Mouse (Mus musculus): ENCODE data around the gene Wnt11.
A peak's percentile ranks its signal among the peaks of the same experiment; 100 is the strongest.

Gene Wnt11

DNA sequence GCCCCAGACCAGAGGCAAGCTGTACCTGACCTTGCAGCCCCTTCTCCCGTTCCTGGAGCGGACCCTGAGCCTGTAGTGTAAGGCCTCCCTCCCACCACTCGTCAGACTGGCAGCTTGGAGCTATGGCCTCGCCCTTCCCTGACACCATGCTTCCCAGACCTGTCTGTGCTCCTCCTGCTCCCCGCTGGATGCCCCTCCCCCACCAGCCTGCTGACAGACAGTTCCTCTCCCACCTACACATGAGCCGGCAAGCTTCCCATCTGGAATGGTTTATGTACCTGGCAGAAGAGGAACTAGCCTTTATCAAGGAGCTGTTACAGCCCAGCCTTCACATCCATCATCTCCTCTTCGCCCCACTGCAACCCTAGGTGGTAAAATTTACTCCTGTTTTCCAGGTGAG is 6.0 kb upstream of the Wnt11 start:
- DNase-seq (ENCODE audit: low spot score) = no peak

DNA sequence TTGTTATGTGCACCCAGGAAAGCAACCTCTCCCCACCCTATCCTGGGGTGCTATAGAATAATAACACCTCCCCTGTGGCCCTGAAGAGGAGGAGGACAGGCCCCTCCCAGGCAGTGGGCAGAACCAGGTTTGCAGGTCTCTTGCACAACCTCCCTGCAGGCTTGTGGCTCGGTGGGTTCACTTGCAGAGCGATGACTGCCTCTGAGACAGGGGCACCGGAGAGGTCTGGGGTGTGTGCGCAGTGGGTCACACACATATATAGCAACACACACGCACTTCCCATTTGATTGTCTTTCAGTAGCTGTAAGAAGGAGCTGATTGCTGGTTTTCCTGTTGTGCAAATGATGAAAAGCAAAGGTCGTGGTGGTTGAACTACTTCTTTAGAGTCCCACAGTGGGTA is 3.6 kb upstream of the Wnt11 start:
- no peak for DNase-seq (ENCODE audit: low spot score)

DNA sequence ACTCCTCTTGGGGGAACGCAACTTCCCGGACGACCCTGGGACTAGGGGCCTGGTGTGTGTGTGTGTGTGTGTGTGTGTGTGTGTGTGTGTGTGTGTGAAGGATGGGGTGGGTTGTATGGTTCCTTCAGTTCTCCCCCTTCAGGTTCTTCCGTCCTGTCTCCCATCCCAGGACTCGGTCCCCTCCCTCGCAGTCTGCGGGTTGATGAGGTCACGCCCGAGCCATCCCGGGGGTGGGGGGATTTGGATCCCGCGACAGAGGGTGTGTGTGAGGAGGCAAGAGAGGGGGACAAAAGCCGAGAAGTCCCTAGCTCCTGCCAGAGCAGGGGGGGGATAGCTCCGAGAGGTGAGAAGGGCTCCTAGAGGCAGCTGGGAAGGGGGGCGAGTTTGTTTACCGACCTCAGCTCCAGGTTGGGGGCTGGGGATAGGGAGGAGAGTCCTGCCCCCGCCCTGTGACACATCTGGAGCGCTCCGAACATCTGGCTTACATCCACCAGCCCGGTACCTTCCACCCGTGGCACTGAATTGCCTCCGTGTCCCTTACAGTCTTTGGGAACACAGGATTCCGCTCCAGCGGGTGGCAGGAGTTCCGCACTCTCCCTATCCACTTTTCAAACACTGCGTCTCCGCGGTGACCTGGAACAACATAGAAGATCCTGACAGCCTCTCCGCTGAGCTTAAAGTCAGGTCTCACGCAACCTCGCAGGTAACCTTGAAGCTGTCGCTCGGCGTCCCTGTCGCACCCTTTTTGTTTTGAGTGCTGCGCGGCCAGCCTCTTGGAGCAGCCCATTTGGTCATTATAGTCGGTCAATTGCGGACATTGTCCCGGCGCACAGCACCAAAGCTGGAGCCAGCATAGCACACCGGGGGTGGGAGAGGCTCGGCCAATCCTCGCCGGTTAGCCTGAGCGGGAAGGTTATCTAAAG is 868 bp downstream of the Wnt11 start:
- DNase-seq (ENCODE audit: low spot score) = no peak

DNA sequence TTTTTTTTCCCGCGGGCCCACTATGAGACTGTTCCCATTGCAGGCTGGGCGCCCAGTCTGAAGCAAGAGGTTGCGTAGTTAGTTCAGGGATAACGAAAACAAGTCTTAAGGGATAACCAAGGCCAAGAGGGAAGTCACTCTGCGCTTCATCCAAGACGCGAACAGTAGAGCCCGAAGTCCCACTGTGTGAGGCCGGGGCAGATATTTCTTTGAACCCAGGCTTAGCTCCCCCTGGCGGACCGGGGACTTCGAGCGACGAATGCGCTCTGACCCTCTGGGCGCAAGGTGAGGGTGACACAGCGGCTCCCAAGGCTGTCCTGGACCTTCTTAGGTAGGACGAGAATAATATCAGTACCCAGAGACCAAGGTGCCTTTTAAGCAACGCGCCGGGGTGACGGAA is 1.7 kb downstream of the Wnt11 start:
- DNase-seq (ENCODE audit: low spot score) = peak; percentile 71

DNA sequence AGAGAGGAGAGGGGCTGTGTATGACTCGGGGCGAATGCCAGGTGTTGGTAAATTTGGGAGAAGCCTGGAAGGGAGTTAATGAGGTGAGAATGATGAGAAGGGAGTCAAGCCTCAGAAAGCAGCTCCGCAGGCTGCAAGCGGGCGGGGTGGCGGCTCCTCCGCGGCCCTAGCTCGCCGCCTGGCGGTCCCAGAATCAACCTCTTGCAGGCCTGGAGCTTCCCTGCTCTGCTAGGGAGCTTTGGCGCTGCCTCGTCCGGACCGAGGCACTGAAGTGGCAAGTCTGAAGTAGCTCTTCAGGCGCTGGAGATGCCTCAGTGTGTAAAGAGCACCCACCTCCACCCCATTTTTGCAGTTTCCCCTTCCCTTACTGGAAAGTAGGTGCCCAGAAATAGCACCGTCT is 3.0 kb downstream of the Wnt11 start:
- peak; percentile 87 for DNase-seq (ENCODE audit: low spot score)

DNA sequence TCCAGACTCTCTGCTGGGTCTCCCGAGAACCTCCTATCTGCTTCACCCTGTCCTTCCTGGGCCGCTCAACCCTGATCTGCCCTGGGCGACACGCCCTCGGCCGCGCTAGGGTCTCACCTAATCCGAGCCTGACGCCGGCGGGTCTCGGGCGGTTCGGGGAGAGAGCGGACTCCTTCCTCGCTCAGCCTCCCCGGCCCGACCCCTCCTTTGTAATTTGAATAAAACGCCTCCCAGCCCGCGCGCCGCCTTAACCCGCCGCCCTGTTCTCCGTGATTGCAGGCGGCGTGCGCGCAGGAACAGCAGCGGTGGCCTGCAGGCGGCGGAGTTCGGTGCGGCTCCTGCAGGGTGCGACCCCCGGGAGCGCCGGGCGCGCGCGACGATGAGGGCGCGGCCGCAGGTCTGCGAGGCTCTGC is 3.8 kb downstream of the Wnt11 start:
- no peak for DNase-seq (ENCODE audit: low spot score)

DNA sequence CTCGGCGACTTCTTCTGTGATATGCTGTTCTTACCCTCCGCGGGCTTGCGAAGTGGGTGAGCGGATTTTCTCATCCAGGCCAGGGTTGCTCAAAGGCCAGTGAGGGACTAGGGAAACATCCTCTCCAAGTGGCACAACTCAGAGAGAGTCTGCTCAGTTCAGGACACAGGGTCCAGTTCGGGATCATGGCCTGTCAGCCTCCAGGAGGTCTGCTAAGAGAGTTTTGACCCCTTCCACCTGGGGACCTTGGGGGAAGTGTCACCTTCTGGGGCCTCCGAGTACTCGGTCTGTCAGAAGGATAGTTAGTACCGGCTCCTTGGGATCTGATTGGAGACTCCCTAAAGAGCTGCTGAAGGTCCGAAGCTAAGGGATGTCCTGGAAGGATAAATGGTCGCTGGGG is 4.4 kb downstream of the Wnt11 start:
- no peak for DNase-seq (ENCODE audit: low spot score)

DNA sequence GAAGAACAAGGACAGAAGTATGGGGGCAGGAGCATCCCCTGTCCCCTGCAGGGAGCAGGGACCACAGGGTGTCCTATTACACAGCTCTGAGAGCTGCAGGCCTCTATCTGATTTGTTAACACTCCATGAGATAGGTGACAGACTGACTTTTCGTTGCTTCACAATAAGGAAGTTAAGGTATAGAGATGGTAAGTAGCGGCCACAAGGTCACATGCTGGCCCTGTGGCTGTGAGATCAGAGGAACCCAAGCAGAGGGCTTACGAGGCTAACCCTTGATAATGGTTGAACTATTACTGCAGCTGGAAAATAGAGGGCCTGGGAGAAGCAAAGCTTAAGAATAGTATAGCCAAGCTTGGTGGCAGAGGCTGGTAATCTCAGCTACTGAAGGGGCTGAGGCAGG is 5.9 kb downstream of the Wnt11 start:
- no peak for DNase-seq (ENCODE audit: low spot score)

DNA sequence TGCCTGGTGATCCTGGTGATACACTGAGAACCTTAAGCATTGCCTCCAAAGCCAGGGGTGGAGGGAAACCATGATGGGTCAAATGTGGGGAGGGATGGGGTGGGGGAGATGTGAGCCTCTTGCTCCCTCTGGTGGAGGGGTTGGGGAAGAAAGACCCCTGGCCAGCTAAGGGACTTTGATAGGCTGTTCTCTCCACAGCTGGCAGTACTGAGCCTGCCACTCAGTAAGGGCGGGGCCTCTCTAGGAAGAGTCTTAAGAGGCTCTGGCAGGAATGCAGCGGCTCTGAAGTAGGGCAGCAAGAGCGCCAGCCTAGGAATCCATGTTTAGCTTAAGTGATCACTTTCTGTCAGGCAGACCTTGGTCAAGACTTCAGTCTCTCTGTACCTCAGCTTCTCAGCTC is 6.9 kb downstream of the Wnt11 start:
- peak; percentile 47 for DNase-seq (ENCODE audit: low spot score)

DNA sequence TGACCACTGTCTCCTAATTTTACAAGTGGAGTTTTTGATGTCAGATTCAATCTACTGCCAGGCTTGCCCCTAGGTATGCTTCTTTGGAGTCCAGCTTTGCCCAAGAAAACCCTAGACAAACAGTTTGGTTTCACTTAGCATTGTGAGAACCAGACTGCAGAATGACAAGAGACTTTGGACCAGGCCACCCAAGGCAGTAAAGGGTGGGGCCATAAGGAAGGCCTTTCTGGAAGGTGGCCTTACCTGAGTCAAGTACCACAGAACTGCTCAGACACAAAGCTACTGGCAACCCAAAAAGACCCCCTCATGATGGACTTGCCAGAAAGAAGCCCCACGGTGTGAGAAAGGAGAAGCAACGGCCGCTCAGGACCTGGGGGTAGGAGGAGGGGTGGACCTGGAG is 8.1 kb downstream of the Wnt11 start:
- no peak for DNase-seq (ENCODE audit: low spot score)

DNA sequence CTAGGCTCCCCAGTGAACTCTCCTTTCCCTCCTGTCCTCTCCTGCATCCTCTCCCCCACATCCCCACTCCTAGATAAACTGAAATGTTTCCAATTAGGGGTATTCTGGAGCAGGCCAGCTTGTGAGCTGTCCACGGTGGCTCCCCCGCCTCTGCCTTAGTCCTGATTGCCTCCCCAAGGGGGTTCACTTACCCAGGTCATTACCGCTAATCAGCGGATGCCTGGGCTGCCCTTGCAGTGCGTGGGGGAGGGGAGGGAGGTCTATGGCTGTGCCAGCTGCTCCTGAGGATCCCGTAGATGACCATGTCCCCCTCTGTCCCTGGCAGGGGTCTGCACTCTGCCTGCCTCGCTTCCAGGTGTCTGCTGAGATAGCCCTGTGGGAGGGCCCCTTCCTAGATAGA is 8.7 kb downstream of the Wnt11 start:
- DNase-seq (ENCODE audit: low spot score) = no peak

DNA sequence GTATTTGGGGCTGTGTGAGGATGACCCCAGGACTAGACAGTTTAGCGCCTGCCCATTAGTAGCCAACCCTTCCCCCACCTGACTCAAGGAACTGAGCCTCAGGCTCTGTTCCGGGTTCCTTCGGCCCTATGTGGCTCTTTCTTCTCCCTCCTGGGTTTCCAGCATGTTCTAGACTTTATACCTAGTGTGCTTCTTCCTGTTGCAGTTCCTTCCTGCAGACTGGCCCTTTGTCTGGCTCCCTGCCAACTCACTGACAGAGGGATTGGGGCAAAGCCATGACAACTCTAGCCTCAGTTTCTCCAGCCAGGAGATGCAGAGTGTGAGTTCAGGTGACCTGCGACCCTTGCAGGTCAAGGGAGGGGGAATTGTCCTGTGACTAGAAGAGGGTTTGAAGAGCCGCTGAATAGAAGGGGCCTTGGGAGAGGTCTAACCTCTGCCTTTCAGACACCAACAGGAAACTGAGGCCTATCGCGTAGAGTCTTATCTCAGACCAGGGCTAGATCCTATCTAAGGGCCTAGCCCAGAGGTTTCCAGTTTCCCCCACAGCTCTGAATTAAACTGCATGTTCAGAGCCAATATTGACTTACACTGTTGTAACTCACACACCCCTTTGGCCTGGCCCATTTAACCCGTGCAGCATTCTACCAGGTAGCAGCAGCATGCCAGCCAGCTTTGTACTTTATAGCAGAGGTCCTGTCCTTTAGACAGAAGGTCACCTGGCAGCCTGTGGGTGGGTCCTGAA is 14.2 kb downstream of the Wnt11 start:
- no peak for DNase-seq (ENCODE audit: low spot score)

DNA sequence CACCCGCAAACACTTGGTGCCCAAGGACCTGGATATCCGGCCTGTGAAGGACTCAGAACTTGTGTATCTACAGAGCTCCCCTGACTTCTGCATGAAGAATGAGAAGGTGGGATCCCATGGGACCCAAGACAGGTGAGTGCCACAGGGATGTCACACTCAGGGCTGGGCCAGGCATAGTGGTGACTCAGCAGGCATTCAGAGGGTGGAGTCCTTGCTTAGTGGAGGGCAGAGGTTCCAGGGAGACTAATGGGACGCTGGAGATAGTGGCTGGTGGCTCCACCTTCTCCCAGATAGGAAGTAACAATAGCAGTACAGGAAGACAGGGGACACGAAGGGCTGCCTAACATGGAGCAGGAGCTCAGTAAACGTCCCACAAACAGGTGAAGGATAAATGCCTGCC is 15.5 kb downstream of the Wnt11 start:
- DNase-seq (ENCODE audit: low spot score) = no peak

DNA sequence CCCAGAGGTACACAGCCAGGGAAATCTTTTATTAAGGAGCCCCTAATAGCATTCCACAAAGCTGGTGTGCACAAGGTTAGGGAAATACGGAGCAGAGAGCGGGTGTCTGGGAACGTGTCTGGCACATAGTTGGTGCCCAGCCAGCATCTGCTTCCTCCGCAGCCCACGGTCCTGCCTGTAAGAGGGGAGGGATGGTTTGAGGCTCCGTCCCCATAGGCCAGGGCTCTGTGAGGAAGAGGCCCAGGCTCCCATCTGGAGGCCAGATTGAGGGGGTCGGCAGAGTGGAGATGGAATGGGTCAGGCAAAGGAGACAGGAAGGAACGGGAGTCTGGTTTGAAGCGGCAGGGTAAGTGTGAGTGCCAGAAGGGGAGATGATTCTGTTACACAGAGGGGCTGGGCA is 16.3 kb downstream of the Wnt11 start:
- DNase-seq (ENCODE audit: low spot score) = peak; percentile 33

DNA sequence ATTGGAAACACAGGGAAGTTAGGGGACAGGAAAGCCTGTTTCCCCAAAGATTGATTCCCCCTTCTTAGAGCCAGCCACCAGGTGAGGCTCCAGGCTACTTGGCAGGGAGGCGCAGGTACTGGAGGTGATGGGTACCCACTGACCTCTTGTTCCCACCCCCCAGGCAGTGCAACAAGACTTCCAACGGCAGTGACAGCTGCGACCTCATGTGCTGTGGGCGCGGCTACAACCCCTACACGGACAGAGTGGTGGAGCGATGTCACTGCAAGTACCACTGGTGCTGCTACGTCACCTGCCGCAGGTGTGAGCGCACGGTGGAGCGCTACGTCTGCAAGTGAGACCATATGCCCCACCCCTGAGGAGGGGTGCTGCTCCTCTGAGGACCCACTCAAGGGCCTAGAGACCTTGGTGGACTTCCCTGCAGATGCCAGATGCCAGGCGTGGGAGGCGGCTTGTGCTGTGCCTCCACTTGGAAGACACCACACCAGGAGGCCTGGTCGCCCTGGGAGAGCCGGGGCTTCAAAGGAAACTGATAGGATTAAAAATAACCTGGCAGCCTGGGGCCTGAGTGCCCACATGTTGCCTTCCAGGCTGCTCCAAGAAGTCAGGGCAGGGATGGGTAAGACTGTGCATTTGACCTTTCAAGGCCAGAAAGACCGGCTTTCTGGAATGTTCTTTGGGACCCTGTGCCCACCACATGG is 18.2 kb downstream of the Wnt11 start:
- DNase-seq (ENCODE audit: low spot score) = no peak

DNA sequence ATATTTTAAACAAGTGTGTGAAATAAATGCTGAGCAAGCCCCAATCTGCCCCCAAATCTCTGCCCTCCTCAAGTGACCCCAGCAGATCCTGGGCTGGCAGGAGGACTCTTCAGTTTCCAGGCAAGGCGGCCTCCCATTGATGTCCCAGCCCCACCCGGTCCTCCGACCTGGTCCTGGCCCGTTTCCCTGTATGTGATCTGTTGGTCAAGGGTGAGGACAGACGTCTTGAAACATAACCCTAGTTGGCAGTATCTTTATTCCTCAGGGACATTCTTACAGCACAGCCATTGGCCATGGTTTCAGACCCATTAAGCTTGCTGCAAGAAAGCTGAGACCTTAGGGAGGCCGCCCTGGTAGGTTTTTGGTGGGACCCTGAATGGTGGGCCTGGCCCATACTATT is 18.9 kb downstream of the Wnt11 start:
- no peak for DNase-seq (ENCODE audit: low spot score)

DNA sequence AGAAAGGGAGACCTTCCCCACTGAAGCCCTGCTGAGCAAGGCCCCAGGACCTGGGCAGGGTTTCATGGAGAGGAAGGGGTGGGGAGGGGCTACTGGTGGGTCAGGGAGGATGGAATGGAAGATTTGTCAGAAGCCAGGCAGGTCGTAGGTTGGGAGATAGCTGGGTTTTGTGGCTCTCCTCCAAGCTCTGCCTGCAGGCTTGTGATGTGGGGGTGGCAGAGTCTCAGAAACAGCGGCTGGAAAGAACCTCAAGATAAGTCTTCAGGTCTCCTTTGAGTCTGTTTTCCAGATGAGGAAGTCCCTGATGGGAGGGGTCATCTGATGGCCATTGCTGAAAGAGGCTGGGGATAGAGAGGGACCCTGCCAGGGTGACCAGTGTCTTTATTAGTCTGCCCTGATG is 20.5 kb downstream of the Wnt11 start:
- DNase-seq (ENCODE audit: low spot score) = no peak

DNA sequence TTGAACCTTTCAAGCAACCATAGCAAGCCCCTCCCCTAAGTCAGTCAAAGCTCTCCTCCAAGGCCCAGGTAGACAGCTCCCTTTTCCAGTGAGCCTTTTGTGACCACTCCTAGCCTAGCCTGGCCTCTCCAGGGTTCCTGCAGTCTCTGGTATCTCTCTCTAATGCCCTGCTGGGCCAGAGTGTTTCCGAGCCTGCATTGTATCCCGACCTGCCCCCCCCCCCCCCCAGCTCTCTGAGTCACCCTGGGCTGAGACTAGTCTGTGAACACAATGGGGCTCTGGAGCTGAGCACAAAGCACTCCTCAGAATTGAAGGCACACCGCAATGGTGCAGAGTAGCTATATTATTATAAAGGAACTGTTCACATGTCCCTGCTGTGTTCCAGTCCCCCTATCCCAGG is 21.2 kb downstream of the Wnt11 start:
- no peak for DNase-seq (ENCODE audit: low spot score)

DNA sequence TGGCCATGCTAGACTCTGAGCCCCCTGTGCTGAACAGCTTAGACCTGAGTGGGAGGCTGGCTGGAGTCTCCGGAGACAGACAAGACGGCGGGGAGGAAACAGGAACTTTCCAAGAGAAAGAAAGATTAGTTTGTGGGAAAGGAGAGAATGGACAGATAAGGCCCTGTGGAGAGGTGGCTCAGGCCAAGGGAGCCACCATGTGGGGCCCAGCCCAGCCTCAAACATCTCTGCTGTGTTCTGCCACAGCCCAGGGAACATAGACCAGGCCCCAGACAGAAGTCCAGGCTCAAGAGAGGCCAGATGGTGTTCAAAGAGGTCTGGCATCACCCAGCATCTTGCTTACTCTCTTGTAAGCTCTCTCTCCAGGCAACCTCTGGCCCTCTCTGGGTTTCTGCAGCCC is 22.2 kb downstream of the Wnt11 start:
- DNase-seq (ENCODE audit: low spot score) = no peak

DNA sequence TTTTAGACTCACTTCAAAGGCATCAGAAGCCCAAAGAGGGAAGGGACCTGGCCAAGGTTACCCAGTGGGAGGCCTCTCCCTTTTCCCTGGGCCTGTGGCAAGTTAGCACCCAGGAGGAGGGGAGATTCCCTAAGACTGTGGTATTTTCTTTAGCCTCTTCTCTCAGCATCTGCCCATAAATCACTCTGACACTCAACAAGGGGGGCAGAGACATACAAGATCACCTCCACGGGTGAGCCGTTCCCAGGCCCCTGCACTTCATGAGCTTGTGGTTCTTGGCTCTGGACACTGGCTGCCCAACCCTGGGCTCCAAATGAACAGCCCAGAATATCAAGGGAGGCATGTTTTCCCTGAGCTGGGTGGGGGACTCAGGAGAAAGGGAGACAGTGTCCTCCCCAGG is 26.1 kb downstream of the Wnt11 start:
- DNase-seq (ENCODE audit: low spot score) = no peak

DNA sequence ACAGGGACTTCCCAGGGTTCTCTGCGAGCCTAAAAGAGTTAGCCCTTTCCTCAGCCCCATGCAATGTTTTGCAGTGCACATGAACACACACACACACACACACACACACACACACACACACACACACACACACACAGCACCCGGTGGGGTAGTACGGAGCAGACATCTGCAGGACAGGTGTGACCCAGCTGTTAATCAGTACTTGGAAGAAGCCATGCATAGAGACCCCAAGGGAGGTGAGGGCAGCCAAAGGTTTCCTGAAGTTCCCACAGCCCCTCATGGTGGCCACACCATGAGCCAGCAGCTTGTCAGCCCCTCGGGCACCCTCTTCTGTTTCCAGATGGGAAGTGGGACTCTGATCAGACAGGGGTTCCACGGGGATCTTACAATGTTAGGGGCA is 28.1 kb downstream of the Wnt11 start:
- DNase-seq (ENCODE audit: low spot score) = no peak

DNA sequence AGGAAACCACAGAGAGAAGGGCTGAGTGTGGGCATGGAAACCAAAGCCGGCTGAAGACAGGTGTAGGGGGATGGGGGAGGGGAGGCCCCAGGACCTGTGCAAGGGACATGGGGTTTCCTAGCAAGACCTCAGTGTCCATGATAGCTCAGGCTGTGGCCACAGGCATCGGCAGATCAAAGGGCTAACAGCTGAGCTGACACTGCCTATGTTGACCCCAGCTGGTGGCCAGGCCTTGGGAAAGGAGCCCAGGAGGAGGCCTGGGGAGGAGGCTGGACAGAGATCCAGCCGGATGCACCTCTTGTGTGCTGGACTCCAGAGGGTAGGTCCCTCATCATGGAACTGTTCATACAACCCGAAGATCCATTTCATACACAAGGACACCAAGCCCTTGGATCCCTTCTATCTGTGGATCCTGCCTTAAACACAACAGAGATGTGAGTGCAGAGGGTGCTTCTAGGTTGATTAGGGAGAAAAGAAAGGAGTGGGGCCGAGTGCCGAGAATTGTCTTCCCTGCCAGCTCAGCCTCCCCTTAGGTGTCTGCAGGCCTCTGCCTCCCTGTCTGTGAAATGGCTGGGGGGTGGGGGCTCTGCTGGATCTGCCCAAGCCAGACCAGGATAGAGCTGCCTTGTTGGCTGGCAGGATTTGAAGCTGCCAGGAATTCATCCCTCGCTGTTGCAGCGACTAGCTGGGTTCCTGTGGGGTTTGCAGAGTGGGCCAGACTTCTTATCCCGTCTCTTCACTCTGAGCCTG is 29.2 kb downstream of the Wnt11 start:
- DNase-seq (ENCODE audit: low spot score) = no peak
